Mouse (Mus musculus) retina, embryonic 14.5 days (tissue): ENCODE measurements around the gene Zfp64.

ENCODE experiments used
- DNase-seq: peaks from one replicate; pipeline ENCODE4 v3.0.0-alpha.2; 2015; ENCODE audit warnings: low spot score

Gene Zfp64

GRCm38 (mm10) chr2:168848553-168848952 is 106.8 kb downstream of the Zfp64 start:
- DNase-seq: no peak

DNA sequence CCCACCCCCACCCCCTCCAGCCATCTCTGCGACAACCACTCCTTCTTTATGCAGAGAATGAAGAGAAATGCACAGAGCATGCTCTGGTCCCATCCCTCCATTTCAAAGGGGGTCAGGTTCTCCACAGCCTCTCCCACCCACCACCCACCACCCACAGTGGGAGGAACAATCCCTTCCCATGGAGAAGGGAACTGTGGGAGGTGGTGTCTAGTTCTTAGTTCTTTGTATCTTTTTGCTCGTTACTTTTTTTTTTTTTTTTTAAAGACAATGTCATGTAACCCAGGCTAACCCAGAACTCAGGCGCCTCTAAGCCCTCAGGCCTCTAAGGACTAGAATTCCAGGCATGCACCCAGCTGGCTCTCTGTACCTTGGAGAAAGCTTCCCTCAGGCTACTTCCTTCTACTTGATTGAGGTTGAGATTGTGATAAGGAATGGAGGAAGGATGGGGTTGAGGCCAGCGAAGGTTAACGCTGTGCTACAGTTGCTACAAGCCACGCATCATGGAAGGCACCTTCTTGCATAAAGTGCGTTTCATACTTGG is 109.1 kb downstream of the Zfp64 start:
- no peak for DNase-seq
